Mouse (Mus musculus) testis, adult 2 months (tissue): ENCODE measurements around the gene Ddx19b.

Source experiments
- CTCF ChIP-seq: fragments of 200-500 bp; IDR thresholded peaks from 2 replicates; pipeline ENCODE4 v1.5.1; 2012; ENCODE audit warnings: low read depth, mild to moderate bottlenecking, inconsistent platforms, low read length, moderate library complexity; ENCODE audit not compliant: control insufficient read depth, insufficient read depth, insufficient replicate concordance
- POLR2A ChIP-seq: fragments of 200-500 bp; IDR thresholded peaks from 2 replicates; pipeline ENCODE4 v1.6.1; 2012; ENCODE audit warnings: low read depth, mild to moderate bottlenecking, inconsistent platforms, low read length, moderate library complexity; ENCODE audit not compliant: control insufficient read depth

GRCm38 (mm10) chr8:110967326-110967725 is 64.2 kb downstream of the Ddx19b start:
- no peak for TF ChIP-seq POLR2A
- no peak for TF ChIP-seq CTCF
